Mouse (Mus musculus) heart, postnatal 14 days (tissue): Measurements from ENCODE around the gene Birc5. TPM values are rescaled to one million over a fixed set of nuclear protein-coding genes. Genes with fewer than 3 reads are reported as not detected.
"Not testable (repeated sequence)": the region's sequence is repeated elsewhere in the genome, so short reads cannot be mapped to it uniquely, and the experiment has no call there.

Experiments
- DNase-seq, 2 experiments: peaks; one replicate each; pipeline ENCODE4 v3.0.0; 2021 to 2022
- intact Hi-C: fragments of 180-260 bp; cut with DNase I; formaldehyde crosslinking; loops from one replicate; pipeline ENCODE4 v1.15.1; 2025
- total RNA-seq, 2 experiments: library from RNA; stranded (reverse); gene quantifications; 2 replicates each; pipeline ENCODE4 v1.2.3; 2021

Birc5 gene
- total RNA-seq, 2 experiments from 2014 or later = 3.8 to 9.8 TPM

DNA sequence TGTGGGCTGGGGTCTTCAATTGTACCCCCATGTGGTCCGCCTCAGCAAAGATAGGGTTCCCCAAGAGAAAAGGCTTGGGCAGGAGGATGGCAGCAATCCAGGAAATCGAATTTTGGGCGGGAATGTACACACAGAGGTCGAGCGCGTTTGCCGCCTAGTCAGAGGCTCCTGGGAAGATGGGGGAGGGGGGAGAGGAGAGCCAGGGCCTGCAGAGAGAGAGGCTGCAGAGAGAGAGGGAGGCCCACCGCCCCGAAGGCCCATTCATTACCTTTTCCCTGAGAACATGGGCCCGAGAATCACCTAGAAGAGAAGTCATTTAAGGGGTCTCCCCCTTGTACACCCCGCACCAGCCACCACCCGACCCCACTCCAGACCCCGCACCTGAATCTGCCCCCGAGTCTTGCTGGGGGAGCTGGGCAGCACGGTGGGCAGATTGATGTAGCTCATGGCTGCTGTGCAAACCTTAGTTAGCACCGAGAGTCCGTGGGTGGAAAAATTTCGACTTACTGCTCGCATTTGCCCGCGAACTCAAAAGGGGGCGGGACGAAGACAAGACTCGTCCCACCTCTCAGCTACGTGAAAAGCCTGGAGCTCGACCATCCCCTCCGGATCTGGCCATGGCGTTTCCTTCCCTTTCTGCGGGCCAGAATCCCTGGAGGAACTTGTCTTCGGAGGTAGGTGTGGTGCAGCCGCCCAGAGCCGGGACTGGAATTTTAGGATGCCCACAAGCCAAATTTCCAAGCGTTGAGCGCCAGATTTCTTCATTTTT, 23.5 kb upstream of the Birc5 start, which contains the start of the genes Afmid and Tk1:
TSS of gene Afmid (plus strand) at position 592 of the 769 bp plus-strand sequence.
TSS of gene Tk1 (minus strand) at position 760 of the 769 bp plus-strand sequence.
- intact Hi-C loops = loop anchor here (2.0 kb wide), 1 partner anchor 439 kb away; no protein-coding TSS in a partner anchor
- DNase-seq = peak; percentile 70 to 77

GRCm38 (mm10) chr11:117826164-117826563, 22.9 kb upstream of the Birc5 start:
- DNase-seq = no peak
- intact Hi-C loops = no loop called here

DNA sequence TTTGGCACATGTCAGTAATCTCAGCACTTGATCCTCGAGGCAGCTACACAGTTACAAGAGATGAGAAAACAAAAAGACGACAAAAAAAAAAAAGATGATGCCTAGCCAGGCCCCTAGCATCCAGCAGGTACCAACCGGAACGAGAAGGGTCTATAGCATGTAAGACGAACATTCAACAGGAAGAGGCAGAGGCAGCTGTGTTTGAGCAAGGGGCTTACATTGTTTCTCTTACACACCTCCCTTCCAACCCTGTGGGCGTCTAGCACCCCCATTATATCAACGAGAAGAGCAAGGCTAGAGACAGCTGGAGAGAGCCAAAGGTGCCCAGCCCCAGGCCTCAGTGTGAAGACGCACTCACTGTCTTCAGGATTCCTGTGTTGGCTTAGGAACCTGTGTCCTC, 22.1 kb upstream of the Birc5 start:
- DNase-seq = no peak
- intact Hi-C loops = no loop called here

DNA sequence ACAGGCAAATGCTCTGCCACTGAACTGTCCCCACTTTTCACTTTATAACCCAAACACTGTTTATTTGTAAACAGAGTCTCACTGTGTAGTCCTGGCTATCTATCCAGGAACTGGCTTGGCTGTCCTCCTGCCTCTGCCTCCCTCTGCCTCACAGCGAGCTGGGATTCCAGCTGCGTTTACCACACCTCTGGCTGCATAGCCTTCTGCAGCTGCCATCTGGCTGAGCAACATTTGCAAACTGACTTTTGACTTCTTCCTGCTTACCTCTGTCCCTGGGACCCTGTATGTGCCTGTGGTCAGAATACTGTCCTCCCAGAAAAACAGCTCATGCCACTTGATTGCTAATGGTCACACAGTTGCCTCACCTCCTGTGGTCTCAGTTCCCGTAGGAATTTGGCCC, 21.7 kb upstream of the Birc5 start:
- intact Hi-C loops = no loop called here
- DNase-seq = no peak

GRCm38 (mm10) chr11:117828149-117828887, 20.7 kb upstream of the Birc5 start:
- intact Hi-C loops = no loop called here
- DNase-seq = peak; percentile 53 to 54

- intact Hi-C loops = no loop called here
- peak; percentile 58 to 67 for DNase-seq
Observed at GRCm38 (mm10) chr11:117828888-117829604, 20.0 kb upstream of the Birc5 start.

DNA sequence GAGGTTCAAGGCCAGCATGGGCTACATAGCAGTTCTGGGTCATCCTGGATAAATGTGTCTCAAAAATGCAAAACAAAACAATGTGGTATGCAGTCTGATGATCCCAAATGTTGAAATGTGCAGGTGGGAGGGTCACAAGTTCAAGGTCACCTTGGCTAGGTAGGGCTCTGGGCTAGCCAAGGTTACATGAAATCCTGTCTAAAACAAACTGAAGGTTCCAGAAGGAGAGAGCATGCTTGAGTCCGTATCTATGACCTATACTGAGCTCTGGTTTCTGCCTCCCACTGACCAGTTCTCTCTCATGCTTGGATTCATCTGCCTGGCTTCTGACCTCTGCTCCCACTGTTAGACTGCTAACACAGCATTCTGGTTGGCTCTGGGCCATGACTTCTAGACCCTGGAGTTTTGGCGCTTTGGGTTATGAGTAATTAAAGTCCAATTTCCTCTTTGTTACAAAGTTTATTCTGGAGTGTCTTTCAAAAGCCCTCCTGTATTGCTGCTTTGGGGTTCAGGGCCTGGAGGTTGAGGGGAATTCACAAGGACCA, 19.3 kb upstream of the Birc5 start:
- intact Hi-C loops = no loop called here
- peak in 1 of 2 experiments; percentile 57 for DNase-seq

DNA sequence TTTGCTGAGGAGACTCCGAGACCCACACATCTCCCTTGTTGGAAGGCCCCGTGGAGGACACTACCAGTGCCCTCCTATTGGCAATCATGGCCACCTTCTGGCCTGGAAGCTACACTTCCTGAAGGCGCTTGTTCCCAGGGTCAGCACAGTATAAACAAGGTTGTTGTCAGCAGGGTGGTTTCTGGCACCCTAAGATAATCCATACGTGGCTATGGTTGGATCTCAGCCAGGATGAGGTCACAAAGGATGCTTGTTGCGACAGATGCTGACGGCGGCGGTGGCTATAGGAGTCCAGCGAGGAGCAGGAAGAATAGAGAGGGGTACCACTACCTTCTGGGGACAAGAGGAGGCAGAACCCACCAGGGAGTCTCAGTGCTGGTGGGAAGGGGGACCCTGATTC, 18.6 kb upstream of the Birc5 start:
- DNase-seq = no peak
- intact Hi-C loops = no loop called here

DNA sequence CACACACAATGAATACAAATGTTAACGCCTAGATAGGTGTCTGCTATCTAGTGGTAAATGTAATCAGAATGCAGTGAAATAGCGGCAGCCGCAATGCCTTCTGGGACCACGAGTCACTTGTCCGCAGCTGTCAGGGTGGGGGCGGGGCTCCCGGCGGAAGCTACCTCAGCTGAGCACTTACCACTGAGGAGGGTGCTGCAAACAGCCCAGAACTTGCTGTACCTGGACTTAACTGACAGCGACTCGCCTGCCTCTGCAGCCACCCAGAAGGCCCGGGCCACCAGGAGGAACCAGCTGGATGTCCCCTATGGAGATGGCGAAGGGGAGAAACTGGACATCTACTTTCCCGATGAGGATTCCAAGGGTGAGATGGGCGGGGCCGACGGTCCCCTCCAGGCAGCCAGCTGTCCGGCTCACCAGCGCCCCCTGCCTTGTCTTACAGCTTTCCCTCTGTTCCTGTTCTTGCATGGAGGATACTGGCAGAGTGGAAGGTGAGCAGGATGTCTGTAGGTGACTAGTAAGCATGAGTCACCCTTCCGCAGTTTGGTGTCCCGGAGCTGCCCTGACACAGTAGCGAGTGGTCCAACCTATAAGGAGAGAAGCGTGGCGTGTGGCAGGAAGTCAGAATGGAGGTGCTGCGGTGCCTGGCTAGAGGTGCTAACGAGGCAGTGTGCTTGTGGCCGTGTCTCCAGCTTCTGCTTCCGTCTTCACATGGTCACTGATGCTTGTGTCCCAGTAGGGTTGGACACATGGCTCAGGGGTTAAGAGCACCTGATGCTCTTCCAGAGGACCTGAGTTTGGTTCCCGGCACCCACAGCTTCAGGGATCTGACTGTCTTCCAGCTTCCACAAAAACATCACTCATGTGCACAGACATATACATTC, 16.7 kb upstream of the Birc5 start:
- intact Hi-C loops = no loop called here
- DNase-seq = peak; percentile 70 to 76

DNA sequence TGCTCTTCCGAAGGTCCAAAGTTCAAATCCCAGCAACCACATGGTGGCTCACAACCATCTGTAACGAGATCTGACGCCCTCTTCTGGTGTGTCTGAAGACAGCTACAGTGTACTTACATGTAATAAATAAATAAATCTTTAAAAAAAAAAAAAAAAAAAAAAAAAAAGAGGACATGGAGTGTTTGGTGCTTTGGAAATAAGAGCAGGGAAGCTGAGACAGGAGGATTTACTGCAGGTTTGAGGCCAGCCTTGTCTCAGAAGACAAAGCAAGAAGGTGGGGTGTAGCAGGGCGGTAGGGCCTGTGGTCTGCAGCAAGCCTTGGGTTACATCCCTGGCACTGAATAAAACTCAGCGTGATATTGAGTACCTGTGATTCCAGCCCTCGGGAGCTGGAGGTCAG, 15.5 kb upstream of the Birc5 start:
- DNase-seq, intact Hi-C loops: not testable (repeated sequence)

DNA sequence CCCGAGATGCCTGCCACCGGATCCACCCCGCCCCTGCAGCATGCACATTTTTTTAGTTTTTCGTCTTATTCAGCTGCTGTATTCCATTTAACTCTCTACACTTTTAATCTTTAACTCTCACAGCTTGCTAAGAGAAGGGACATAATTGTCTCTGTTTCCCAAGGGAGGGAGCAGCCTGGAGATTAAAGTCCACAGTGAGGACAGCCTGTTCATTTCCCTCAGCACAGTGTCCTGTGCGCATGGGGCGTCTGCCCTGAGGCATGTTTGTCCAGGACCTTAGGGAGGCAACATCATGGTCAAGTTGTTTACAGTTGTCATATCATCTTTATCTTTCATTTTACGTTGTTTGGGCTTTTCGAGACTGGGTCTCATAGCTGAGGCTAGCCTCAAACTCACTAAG, 15.0 kb upstream of the Birc5 start:
- no peak for DNase-seq
- intact Hi-C loops = no loop called here

DNA sequence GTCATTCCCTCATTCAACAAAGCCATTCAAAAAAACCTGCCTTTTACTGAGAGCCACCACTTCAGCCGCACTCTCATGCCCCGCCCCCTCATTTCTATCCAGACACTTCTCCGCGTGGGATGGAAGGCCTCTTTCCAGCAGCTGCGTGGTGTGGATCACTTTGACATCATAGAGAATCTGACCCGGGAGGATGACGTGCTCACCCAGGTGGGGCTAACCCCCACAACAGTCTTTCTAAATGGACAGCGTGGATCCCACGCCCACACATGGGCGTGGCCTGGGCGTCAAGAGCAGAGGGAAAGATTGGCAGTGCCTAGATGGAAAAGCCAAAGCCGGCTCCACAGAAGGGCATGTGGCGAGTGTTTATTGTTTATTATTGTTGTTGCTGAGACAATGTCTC, 12.7 kb upstream of the Birc5 start:
- intact Hi-C loops = no loop called here
- no peak for DNase-seq

DNA sequence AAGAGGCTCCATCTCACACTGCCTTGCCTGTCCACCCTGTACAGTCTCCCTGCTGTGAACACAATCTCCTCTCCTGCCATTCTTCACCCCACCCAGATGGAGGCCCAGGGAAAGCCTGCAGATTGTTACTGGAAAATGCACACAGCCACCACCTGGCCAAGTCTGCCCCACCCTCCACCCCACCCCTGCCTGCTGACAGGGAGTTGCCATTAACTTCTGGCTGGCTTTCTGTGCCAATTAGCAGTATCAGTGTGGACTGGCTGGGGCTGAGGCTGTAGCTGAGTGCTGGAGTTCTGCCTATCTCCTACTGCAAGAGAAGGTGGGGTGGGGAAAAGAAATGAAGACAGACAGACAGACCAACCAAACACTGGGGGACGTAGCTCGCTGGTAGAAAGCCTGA, 10.5 kb upstream of the Birc5 start:
- no peak for DNase-seq
- intact Hi-C loops = no loop called here

DNA sequence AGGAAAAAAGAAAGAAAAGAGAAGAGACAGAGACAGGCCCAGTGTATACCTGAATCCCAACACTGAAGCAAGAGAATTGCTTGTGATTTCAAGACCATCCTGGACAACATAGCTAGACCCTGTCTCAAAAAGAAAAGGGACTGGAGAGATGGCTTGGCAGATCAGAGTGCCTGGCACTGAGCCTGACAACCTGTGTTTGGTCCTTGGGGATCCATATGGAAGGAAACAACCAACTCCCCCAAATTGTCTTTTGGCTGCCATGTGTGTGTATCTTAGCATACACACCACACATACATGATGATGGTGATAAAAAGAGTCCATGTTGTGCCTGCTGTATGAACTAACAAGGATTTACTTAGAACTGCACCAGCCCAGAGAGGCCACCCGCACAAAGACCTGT, 10.0 kb upstream of the Birc5 start:
- DNase-seq = no peak
- intact Hi-C loops = no loop called here

DNA sequence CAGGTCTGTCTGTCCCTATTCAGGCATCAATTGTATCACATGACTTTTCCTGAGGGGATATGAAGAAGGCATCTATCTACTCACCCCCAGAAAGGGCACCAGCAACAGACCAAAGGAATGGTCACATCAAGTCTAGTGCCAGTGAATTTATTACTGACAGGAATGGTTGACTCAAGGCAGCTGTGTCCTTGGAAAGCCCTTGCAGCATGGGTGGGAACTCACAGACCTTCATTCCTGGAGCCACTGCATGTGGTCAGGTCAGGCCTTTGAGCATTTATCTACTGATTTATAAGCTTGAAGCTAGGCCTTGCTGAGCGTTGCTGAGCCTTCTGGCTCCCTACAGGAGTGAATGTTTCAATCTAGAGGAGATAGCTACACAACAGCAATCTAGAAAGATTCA, 8.1 kb upstream of the Birc5 start:
- no peak for DNase-seq
- intact Hi-C loops = no loop called here

DNA sequence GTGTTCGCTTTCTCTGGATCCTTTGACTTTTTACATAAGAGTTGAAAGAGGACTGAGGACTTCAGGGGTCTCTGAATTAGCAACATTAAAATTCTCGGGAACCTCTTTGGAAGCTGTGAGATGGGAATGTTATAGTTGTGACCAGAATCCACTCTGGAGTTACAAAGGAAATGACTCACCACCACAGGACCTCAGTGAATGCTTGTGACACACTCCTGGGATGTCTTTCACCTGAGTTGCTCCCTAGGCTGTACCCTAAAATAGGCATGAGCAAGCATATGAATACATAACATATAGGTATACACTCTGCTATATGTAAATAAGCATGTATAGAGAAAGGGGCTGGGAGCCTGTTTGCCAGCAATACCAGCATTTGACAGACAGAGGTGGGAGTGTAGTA, 5.6 kb upstream of the Birc5 start:
- DNase-seq = no peak
- intact Hi-C loops = no loop called here

DNA sequence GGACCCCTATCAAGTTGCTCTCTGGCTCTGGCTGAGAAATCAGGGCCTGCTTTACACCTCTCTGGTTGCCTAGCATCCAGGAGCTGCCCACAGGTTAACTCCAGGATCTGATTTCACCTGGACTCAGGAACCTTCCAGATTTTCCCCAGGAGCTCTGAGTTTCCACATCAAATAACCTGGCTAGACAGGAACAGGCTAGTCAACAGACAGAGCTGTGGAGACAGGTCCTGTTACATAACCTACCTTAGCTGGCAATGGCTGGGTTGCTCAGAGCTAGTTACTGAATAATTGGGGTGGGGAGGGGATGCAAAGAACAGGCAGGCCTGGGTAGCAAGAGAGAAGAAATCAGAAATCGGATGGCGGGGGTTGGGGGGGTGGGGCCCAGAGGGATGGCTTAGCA, 4.1 kb upstream of the Birc5 start:
- intact Hi-C loops = no loop called here
- DNase-seq = no peak

DNA sequence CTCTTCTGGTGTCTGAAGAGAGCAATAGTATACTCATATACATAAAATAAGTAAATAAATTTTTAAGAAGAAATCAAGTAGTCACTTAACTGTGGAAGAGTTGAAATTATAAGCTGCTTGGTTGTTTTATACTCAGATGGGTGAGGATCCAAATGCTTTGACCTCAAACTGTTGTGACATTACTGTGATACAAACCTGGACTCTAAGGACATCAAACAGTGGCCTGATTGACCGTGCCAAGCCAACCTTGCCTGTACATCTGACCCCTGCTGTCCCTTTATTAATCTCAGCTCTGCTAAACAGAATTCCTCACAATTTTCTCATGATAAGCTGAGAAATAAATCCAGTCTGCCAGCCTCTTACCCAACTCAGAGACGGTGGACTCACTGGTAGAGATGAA, 3.4 kb upstream of the Birc5 start:
- intact Hi-C loops = no loop called here
- no peak for DNase-seq

GRCm38 (mm10) chr11:117846640-117847039, 2.4 kb upstream of the Birc5 start:
- DNase-seq = no peak
- intact Hi-C loops = no loop called here
